Mouse (Mus musculus) liver, postnatal 0 days (tissue): ENCODE data around the gene Usp18. TPM values are rescaled to one million over a fixed set of nuclear protein-coding genes. Genes with fewer than 3 reads are reported as not detected.

ENCODE experiments used
- ATAC-seq: fragments of 200-750 bp; cut with Nextera tagmentation; 2 replicates; pipeline ENCODE4 v1.8.0; 2017; ENCODE audit warnings: mild to moderate bottlenecking, moderate library complexity
- DNase-seq: peaks from one replicate; pipeline ENCODE4 v3.0.0-alpha.2; 2016
- H3K27ac ChIP-seq: fragments of 300-500 bp; sonication (generic); 2 replicates; pipeline ENCODE4 v1.5.1; 2014; ENCODE audit warnings: antibody characterized with exemption, moderate library complexity, mild to moderate bottlenecking, low read depth
- H3K27me3 ChIP-seq: fragments of 300-500 bp; sonication (generic); 2 replicates; pipeline ENCODE4 v1.6.1; 2014; ENCODE audit warnings: low read length, control low read depth, mixed read lengths; ENCODE audit not compliant: insufficient read depth
- H3K36me3 ChIP-seq: fragments of 300-500 bp; sonication (generic); replicated peaks from 2 replicates; pipeline ENCODE4 v1.6.1; 2014; ENCODE audit warnings: mild to moderate bottlenecking, control low read depth, low read length, moderate library complexity, mixed read lengths; ENCODE audit not compliant: insufficient read depth
- H3K4me1 ChIP-seq: fragments of 300-500 bp; sonication (generic); 2 replicates; pipeline ENCODE4 v1.6.1; 2014; ENCODE audit warnings: antibody characterized with exemption, mild to moderate bottlenecking, control low read depth; ENCODE audit not compliant: insufficient read depth
- H3K4me2 ChIP-seq: fragments of 300-500 bp; sonication (generic); 2 replicates; pipeline ENCODE4 v1.6.1; 2014; ENCODE audit warnings: low read depth, mild to moderate bottlenecking, low read length, moderate library complexity, mixed read lengths
- H3K4me3 ChIP-seq: fragments of 300-500 bp; sonication (generic); 2 replicates; pipeline ENCODE4 v1.5.1; 2014; ENCODE audit warnings: low read depth, low read length
- H3K9ac ChIP-seq: fragments of 300-500 bp; sonication (generic); replicated peaks from 2 replicates; pipeline ENCODE4 v1.6.1; 2014; ENCODE audit warnings: mild to moderate bottlenecking, moderate library complexity
- H3K9me3 ChIP-seq: fragments of 300-500 bp; sonication (generic); 2 replicates; pipeline ENCODE4 v1.6.1; 2016; ENCODE audit warnings: mild to moderate bottlenecking, control low read depth, low read length, mixed read lengths
- CTCF ChIP-seq: sonication (generic); IDR thresholded peaks from 2 replicates; pipeline ENCODE4 v1.5.1; 2016; ENCODE audit warnings: antibody characterized with exemption, low read depth
- EP300 ChIP-seq: IDR thresholded peaks from 2 replicates; pipeline ENCODE4 v1.6.1; 2016; ENCODE audit warnings: antibody characterized with exemption, low read depth, mild to moderate bottlenecking
- WGBS: fragments of 180-500 bp; shearing (Covaris S2); extraction: QIAGEN DNeasy Blood & Tissue Kit; methylation state at CpG from one replicate; pipeline ENCODE4 v1.1.7; 2014; ENCODE audit not compliant: insufficient replicate concordance; 5-methylcytosine and 5-hydroxymethylcytosine counted together
- polyA plus RNA-seq: library from polyadenylated mRNA; unstranded; fragments of >200 nt; fragmentation: Nextera tagmentation; extraction: Ambion mirVana; gene quantifications from 2 replicates; pipeline ENCODE4 v1.2.1, GENCODE M21; 2015

The Usp18 gene
- polyA plus RNA-seq, 1 experiment from 2014 or later: 24.1 TPM

DNA sequence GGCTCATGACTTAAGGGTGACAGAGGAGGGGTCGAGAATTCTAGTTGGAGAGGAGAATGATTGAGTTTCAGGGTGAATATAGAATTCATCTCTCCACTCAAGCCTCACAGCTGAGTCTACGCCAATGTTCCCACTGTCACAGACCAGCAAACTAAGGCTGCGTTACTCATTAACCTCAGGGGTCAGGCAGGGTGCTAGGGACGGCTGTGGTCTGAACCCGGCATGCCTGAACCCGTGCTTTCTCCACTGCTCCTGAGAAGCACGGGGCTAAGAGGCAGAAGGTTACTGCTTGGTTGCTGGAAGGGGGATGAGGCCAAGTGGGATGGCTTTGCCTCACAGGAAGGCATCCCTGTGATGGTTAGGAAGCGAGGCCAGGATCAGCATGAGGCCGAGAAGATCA is 54.8 kb downstream of the Usp18 start:
- no peaks in the 10 kb centered on the region for H3K9me3 ChIP-seq
- TF ChIP-seq EP300 (0 out of 2 replicates have a peak, but pooled peaks have one; percentile 1), CTCF (no peak)
- 0 out of 2 replicates have a peak, but pooled peaks cover 3% of the 10 kb centered on the region for H3K4me1 ChIP-seq
- peak overlapping the region; percentile 41 for H3K9ac ChIP-seq
- peak; percentile 49 for ATAC-seq
- WGBS: 33% methylated on average over 9 of the region's 9 CpGs
- H3K27ac ChIP-seq: peak overlapping the region; percentile 67
- H3K4me2 ChIP-seq: peak overlapping the region; percentile 54
- peak overlapping the region; percentile 17 for H3K4me3 ChIP-seq
- no peaks in the 10 kb centered on the region for H3K27me3 ChIP-seq
- peak; percentile 34 for DNase-seq
- H3K36me3 ChIP-seq: no peaks in the 10 kb centered on the region

DNA sequence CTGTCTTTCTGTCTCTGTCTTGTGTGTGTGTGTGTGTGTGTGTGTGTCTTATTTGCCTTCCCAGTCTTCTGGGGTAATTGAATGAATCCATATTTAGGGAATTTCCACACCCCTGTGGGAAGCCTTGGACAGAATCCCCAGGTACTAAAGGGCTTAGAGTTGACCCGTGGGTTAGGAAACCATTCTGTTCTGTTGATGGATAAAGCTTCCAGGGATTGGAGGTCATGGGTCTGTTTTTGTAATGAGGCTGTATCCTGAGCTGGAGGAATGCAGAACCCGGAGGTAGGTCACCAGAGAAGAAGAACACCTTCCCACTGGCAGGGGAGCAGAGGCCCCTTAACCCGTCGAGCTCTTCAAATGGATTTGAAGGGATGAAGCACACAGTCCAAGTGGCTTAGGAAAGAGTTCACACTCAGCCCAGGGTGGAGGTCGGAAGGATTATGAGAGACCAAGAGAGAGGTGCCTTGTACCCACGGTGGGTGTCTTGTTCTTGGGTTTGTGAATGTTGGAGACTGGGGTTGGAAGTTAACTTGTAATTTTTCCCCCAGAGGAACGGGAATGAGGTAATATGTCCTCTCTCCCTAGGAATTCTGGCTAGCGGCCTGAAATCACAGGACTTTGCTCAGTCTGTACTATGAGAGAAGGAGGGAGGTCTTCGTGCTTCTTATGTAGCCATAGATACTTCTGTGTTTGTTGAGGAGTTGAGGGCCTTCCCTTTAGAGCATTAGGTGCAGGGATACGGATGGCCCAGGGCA is 57.9 kb downstream of the Usp18 start:
- DNase-seq (peak; percentile 41), ATAC-seq (peak; percentile 45)
- TF ChIP-seq EP300 (no peak), CTCF (no peak)
- WGBS: 56% methylated on average over 10 of the region's 10 CpGs
- peak overlapping the region; percentile 96 for H3K27ac ChIP-seq
- no peak overlapping the region for H3K4me3 ChIP-seq
- no peaks in the 10 kb centered on the region for H3K9me3 ChIP-seq
- H3K4me1 ChIP-seq: 0 out of 2 replicates have a peak, but pooled peaks cover 3% of the 10 kb centered on the region
- H3K36me3 ChIP-seq: no peaks in the 10 kb centered on the region
- peak overlapping the region; percentile 59 for H3K4me2 ChIP-seq
- peak overlapping the region; percentile 60 for H3K9ac ChIP-seq
- H3K27me3 ChIP-seq: no peaks in the 10 kb centered on the region

DNA sequence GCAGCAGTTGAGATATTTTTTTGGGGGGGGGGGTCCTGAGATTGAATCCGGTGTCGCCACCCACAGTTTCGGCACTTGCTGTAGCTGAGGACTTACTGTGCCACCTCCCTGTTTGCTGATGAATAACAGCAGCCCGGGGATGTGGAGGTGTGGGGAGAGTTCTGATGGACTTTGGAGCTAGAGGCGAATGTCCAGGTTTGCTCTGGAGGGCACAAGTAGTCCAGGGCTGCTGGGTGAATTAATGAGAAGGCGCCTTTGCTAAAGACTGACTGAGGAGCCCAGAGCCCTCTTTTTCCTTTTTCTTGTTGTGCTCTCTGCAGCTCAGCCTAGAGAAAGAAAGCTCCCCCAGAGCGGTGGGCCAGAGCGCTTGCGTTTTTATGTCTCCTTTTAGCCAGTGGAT is 58.9 kb downstream of the Usp18 start:
- no peak overlapping the region for H3K4me3 ChIP-seq
- H3K27ac ChIP-seq: peak overlapping the region; percentile 96
- 0 out of 2 replicates have a peak overlapping the region, but pooled peaks have one; percentile 10 for H3K9ac ChIP-seq
- DNase-seq (peak; percentile 56), ATAC-seq (peak; percentile 78)
- no peaks in the 10 kb centered on the region for H3K36me3 ChIP-seq
- TF ChIP-seq EP300 (0 out of 2 replicates have a peak, but pooled peaks have one; percentile 27), CTCF (no peak)
- WGBS: 62% methylated on average over 9 of the region's 9 CpGs
- H3K4me2 ChIP-seq: peak overlapping the region; percentile 59
- H3K4me1 ChIP-seq: 0 out of 2 replicates have a peak, but pooled peaks cover 3% of the 10 kb centered on the region
- H3K9me3 ChIP-seq: no peaks in the 10 kb centered on the region
- no peaks in the 10 kb centered on the region for H3K27me3 ChIP-seq

DNA sequence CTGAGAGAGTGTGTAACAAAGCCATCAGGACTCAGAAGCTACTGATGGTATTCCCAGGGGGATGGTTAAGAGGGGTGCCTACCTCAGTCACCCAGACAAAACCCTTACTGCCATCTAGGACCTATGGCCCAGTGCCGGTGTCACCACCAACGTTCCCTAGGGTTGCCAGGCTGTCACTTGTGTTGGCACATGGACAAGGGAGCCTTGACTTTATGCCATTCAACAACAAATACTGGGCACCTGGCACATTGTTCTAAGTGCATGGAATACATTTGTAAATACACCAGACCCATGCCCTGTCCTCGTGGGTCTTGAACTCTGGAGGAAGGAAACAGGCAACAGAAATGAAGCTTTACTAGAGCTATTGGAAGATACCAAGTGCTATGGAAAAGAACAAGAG is 59.9 kb downstream of the Usp18 start:
- Histone ChIP-seq H3K4me3 (no peak overlapping the region), H3K9ac (no peak overlapping the region), H3K4me1 (peaks cover 3% of the 10 kb centered on the region; the same call in 1 of the 2 replicates), H3K27me3 (no peaks in the 10 kb centered on the region), H3K27ac (peak overlapping the region; percentile 96; the same call in 1 of the 2 replicates), H3K4me2 (0 out of 2 replicates have a peak overlapping the region, but pooled peaks have one; percentile 59), H3K36me3 (no peaks in the 10 kb centered on the region), H3K9me3 (no peaks in the 10 kb centered on the region)
- TF ChIP-seq EP300 (no peak), CTCF (no peak)
- DNase-seq (no peak), ATAC-seq (no peak)
- 75% methylated on average over 3 of the region's 3 CpGs for WGBS

DNA sequence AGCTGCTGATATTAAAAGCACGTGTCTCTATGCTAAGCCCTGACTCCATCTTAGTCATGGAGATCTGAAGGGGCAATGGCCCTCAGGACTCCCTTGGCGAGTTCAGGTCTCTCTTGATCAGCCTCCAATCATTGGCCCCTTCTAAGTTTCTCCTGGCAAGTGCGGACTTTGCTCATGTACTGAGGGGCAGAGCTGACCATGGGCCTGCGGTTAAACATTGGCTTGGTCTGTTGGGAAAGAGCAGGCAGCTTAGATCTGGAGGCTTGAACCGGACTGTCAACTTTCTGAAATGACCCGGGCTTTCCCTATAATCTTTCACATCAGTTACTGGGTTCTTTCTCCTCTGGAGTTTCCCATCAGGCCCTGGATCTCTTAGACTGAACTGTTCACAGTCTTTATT is 65.3 kb downstream of the Usp18 start:
- no peak overlapping the region for H3K9ac ChIP-seq
- no peak overlapping the region for H3K4me3 ChIP-seq
- DNase-seq (peak; percentile 57), ATAC-seq (peak; percentile 95)
- no peak overlapping the region for H3K4me2 ChIP-seq
- 49% methylated on average over 6 of the region's 6 CpGs for WGBS
- H3K36me3 ChIP-seq: no peaks in the 10 kb centered on the region
- H3K27ac ChIP-seq: peak overlapping the region; percentile 78
- H3K4me1 ChIP-seq: peaks cover 9% of the 10 kb centered on the region; the same call in 1 of the 2 replicates
- no peaks in the 10 kb centered on the region for H3K27me3 ChIP-seq
- H3K9me3 ChIP-seq: no peaks in the 10 kb centered on the region
- TF ChIP-seq CTCF (no peak), EP300 (peak; percentile 44)

DNA sequence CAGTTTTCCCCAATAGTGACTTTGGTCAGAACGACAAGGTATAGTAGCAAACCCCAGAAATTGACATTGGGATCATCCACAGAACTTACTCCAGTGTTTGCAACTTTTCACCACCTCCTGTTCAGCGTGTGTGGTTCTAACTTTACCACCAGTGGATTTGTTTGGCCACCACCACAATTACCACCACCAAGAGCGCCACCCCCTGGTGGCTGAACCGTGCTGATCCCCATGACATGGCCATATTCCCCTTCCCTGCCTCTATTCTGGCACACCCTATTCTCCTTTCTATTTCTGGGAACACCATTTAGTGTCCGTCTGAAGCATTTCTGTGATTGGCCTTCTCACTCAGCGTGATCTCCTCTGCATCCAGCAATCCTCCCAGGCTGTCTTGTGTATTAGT is 73.4 kb downstream of the Usp18 start:
- ATAC-seq (no peak), DNase-seq (peak; percentile 61)
- Histone ChIP-seq H3K9me3 (no peaks in the 10 kb centered on the region), H3K27me3 (no peaks in the 10 kb centered on the region), H3K36me3 (no peaks in the 10 kb centered on the region), H3K9ac (no peak overlapping the region), H3K4me1 (no peaks in the 10 kb centered on the region; the same call in 1 of the 2 replicates), H3K4me2 (no peak overlapping the region), H3K4me3 (no peak overlapping the region), H3K27ac (no peak overlapping the region)
- TF ChIP-seq CTCF: peak; percentile 58
- no peak for TF ChIP-seq EP300
- WGBS: 63% methylated on average over 6 of the region's 6 CpGs

Other genes starting within 250 kb of the Usp18 start
- gene Mical3, start 114.9 kb upstream of the Usp18 start, polyA plus RNA-seq: 4.0 and 4.5 TPM in 2 replicates
- 3.9 and 4.2 TPM in 2 replicates for gene Pex26, start 62.2 kb upstream of the Usp18 start, polyA plus RNA-seq
- 6.5 and 6.7 TPM in 2 replicates for gene Tuba8, start 35.2 kb upstream of the Usp18 start, polyA plus RNA-seq
- gene Slc6a13, start 54.3 kb downstream of the Usp18 start, polyA plus RNA-seq: 77.9 and 84.7 TPM in 2 replicates
- 23.6 and 25.8 TPM in 2 replicates for gene Slc6a12, start 97.2 kb downstream of the Usp18 start, polyA plus RNA-seq
- gene Iqsec3, start 227.8 kb downstream of the Usp18 start, polyA plus RNA-seq: not detected in 2 replicates